Mouse (Mus musculus): ENCODE measurements around the gene Cd59a. TPM values are rescaled to one million over a fixed set of nuclear protein-coding genes. Genes with fewer than 3 reads are reported as not detected.
"Not testable (repeated sequence)": the region's sequence is repeated elsewhere in the genome, so short reads cannot be mapped to it uniquely, and the experiment has no call there.

Cd59a gene
- 36.0 and 37.8 TPM in 2 replicates for polyA plus RNA-seq (2015; fragmentation: Nextera tagmentation; extraction: Ambion mirVana)

- Histone ChIP-seq H3K4me3 (ENCODE audit: low read length) (peak within 1 kb of the TSS; percentile 55), H3K36me3 (ENCODE audit: control insufficient read depth, insufficient read depth, low read length) (no peaks in the 10 kb centered on the region), H3K4me2 (ENCODE audit: low read depth, low read length) (peak within 1 kb of the TSS; percentile 67), H3K9me3 (ENCODE audit: control insufficient read depth, low read length) (no peaks in the 10 kb centered on the region), H3K27ac (ENCODE audit: low read length) (peak within 1 kb of the TSS; percentile 89), H3K4me1 (ENCODE audit: control insufficient read depth, insufficient read depth, low read length) (peaks cover 2% of the 10 kb centered on the region; the same call in 1 of the 2 replicates), H3K9ac (ENCODE audit: low read depth, low read length) (peak within 1 kb of the TSS; percentile 72), H3K27me3 (replicated peaks; ENCODE audit: control insufficient read depth, insufficient read depth, low read length) (no peaks in the 10 kb centered on the region)
- ATAC-seq, result peak; percentile 95
- WGBS, result 5% methylated on average over 15 of the region's 15 CpGs
Observed at GRCm38 (mm10) chr2:104095741-104096213, at the start of gene Cd59a. TSS of gene Cd59a (plus strand) at chr2:104095801.

- H3K9me3 ChIP-seq (ENCODE audit: control insufficient read depth, low read length), result no peaks in the 10 kb centered on the region
- no peak overlapping the region for H3K9ac ChIP-seq (ENCODE audit: low read depth, low read length)
- no peak overlapping the region for H3K4me3 ChIP-seq (ENCODE audit: low read length)
- WGBS, result 87% methylated on average over 1 of the region's 1 CpGs
- H3K4me2 ChIP-seq (ENCODE audit: low read depth, low read length), result no peak overlapping the region
- no peak overlapping the region for H3K27ac ChIP-seq (ENCODE audit: low read length)
- no peaks in the 10 kb centered on the region; the same call in 1 of the 2 replicates for H3K4me1 ChIP-seq (ENCODE audit: control insufficient read depth, insufficient read depth, low read length)
- H3K36me3 ChIP-seq (ENCODE audit: control insufficient read depth, insufficient read depth, low read length), result peaks cover 4% of the 10 kb centered on the region; the same call in 1 of the 2 replicates
- H3K27me3 ChIP-seq (replicated peaks; ENCODE audit: control insufficient read depth, insufficient read depth, low read length), result no peaks in the 10 kb centered on the region
- ATAC-seq, result no peak
Observed at GRCm38 (mm10) chr2:104058381-104058780, 37.2 kb upstream of the Cd59a start.

GRCm38 (mm10) chr2:104058954-104059353 lies 36.6 kb upstream of the Cd59a start:
- Histone ChIP-seq H3K27me3 (replicated peaks; ENCODE audit: control insufficient read depth, insufficient read depth, low read length) (no peaks in the 10 kb centered on the region), H3K36me3 (ENCODE audit: control insufficient read depth, insufficient read depth, low read length) (peaks cover 4% of the 10 kb centered on the region; the same call in 1 of the 2 replicates), H3K4me2 (ENCODE audit: low read depth, low read length) (no peak overlapping the region), H3K9me3 (ENCODE audit: control insufficient read depth, low read length) (no peaks in the 10 kb centered on the region), H3K4me1 (ENCODE audit: control insufficient read depth, insufficient read depth, low read length) (no peaks in the 10 kb centered on the region; the same call in 1 of the 2 replicates), H3K9ac (ENCODE audit: low read depth, low read length) (no peak overlapping the region), H3K27ac (ENCODE audit: low read length) (no peak overlapping the region), H3K4me3 (ENCODE audit: low read length) (no peak overlapping the region)
- no peak for ATAC-seq
- WGBS, result 93% methylated on average over 4 of the region's 4 CpGs

GRCm38 (mm10) chr2:104059786-104060185 lies 35.8 kb upstream of the Cd59a start:
- Histone ChIP-seq H3K36me3 (ENCODE audit: control insufficient read depth, insufficient read depth, low read length) (peaks cover 4% of the 10 kb centered on the region; the same call in 1 of the 2 replicates), H3K9ac (ENCODE audit: low read depth, low read length) (no peak overlapping the region), H3K27me3 (replicated peaks; ENCODE audit: control insufficient read depth, insufficient read depth, low read length) (no peaks in the 10 kb centered on the region), H3K4me1 (ENCODE audit: control insufficient read depth, insufficient read depth, low read length) (no peaks in the 10 kb centered on the region; the same call in 1 of the 2 replicates), H3K4me3 (ENCODE audit: low read length) (no peak overlapping the region), H3K27ac (ENCODE audit: low read length) (no peak overlapping the region), H3K9me3 (ENCODE audit: control insufficient read depth, low read length) (no peaks in the 10 kb centered on the region), H3K4me2 (ENCODE audit: low read depth, low read length) (no peak overlapping the region)
- ATAC-seq, result no peak
- WGBS, result 53% methylated on average over 10 of the region's 10 CpGs

- Histone ChIP-seq H3K27me3 (replicated peaks; ENCODE audit: control insufficient read depth, insufficient read depth, low read length) (no peaks in the 10 kb centered on the region), H3K36me3 (ENCODE audit: control insufficient read depth, insufficient read depth, low read length) (no peaks in the 10 kb centered on the region), H3K4me1 (ENCODE audit: control insufficient read depth, insufficient read depth, low read length) (no peaks in the 10 kb centered on the region; the same call in 1 of the 2 replicates), H3K9ac (ENCODE audit: low read depth, low read length) (no peak overlapping the region), H3K4me2 (ENCODE audit: low read depth, low read length) (no peak overlapping the region), H3K4me3 (ENCODE audit: low read length) (no peak overlapping the region), H3K9me3 (ENCODE audit: control insufficient read depth, low read length) (no peaks in the 10 kb centered on the region), H3K27ac (ENCODE audit: low read length) (no peak overlapping the region)
- ATAC-seq, result no peak
- WGBS, result 95% methylated on average over 6 of the region's 6 CpGs
Observed at GRCm38 (mm10) chr2:104060996-104061395, 34.6 kb upstream of the Cd59a start.

GRCm38 (mm10) chr2:104062665-104063064 lies 32.9 kb upstream of the Cd59a start:
- Histone ChIP-seq H3K27ac (ENCODE audit: low read length) (no peak overlapping the region), H3K27me3 (replicated peaks; ENCODE audit: control insufficient read depth, insufficient read depth, low read length) (no peaks in the 10 kb centered on the region), H3K4me3 (ENCODE audit: low read length) (no peak overlapping the region), H3K9ac (ENCODE audit: low read depth, low read length) (no peak overlapping the region), H3K4me1 (ENCODE audit: control insufficient read depth, insufficient read depth, low read length) (no peaks in the 10 kb centered on the region; the same call in 1 of the 2 replicates), H3K36me3 (ENCODE audit: control insufficient read depth, insufficient read depth, low read length) (no peaks in the 10 kb centered on the region), H3K9me3 (ENCODE audit: control insufficient read depth, low read length) (no peaks in the 10 kb centered on the region), H3K4me2 (ENCODE audit: low read depth, low read length) (no peak overlapping the region)
- ATAC-seq, result no peak

GRCm38 (mm10) chr2:104064152-104064551 lies 31.4 kb upstream of the Cd59a start:
- Histone ChIP-seq H3K27ac (ENCODE audit: low read length) (no peak overlapping the region), H3K4me2 (ENCODE audit: low read depth, low read length) (no peak overlapping the region), H3K9ac (ENCODE audit: low read depth, low read length) (no peak overlapping the region), H3K4me3 (ENCODE audit: low read length) (no peak overlapping the region), H3K36me3 (ENCODE audit: control insufficient read depth, insufficient read depth, low read length) (no peaks in the 10 kb centered on the region), H3K4me1 (ENCODE audit: control insufficient read depth, insufficient read depth, low read length) (no peaks in the 10 kb centered on the region; the same call in 1 of the 2 replicates), H3K9me3 (ENCODE audit: control insufficient read depth, low read length) (no peaks in the 10 kb centered on the region), H3K27me3 (replicated peaks; ENCODE audit: control insufficient read depth, insufficient read depth, low read length) (no peaks in the 10 kb centered on the region)
- no peak for ATAC-seq
- 71% methylated on average over 2 of the region's 2 CpGs for WGBS

GRCm38 (mm10) chr2:104065526-104065925 lies 30.1 kb upstream of the Cd59a start, which contains the start of gene Gm10912:
TSS of gene Gm10912 (plus strand) at chr2:104065826.
- not testable (repeated sequence) for H3K36me3 ChIP-seq (ENCODE audit: control insufficient read depth, insufficient read depth, low read length); H3K27ac ChIP-seq (ENCODE audit: low read length); H3K9ac ChIP-seq (ENCODE audit: low read depth, low read length); ATAC-seq; H3K4me3 ChIP-seq (ENCODE audit: low read length); H3K4me2 ChIP-seq (ENCODE audit: low read depth, low read length); H3K9me3 ChIP-seq (ENCODE audit: control insufficient read depth, low read length); H3K4me1 ChIP-seq (ENCODE audit: control insufficient read depth, insufficient read depth, low read length); H3K27me3 ChIP-seq (replicated peaks; ENCODE audit: control insufficient read depth, insufficient read depth, low read length)
- WGBS, result 91% methylated on average over 5 of the region's 6 CpGs

- H3K4me1 ChIP-seq (ENCODE audit: control insufficient read depth, insufficient read depth, low read length); H3K9me3 ChIP-seq (ENCODE audit: control insufficient read depth, low read length); H3K4me3 ChIP-seq (ENCODE audit: low read length); H3K36me3 ChIP-seq (ENCODE audit: control insufficient read depth, insufficient read depth, low read length); ATAC-seq; H3K27me3 ChIP-seq (replicated peaks; ENCODE audit: control insufficient read depth, insufficient read depth, low read length); H3K27ac ChIP-seq (ENCODE audit: low read length); H3K9ac ChIP-seq (ENCODE audit: low read depth, low read length); H3K4me2 ChIP-seq (ENCODE audit: low read depth, low read length): not testable (repeated sequence)
- 83% methylated on average over 7 of the region's 7 CpGs for WGBS
Observed at GRCm38 (mm10) chr2:104068450-104068849, 27.2 kb upstream of the Cd59a start, which contains the start of gene Gm10799. TSS of gene Gm10799 (minus strand) at chr2:104068550.
